Mouse (Mus musculus) brain, embryonic 14.5 days (tissue): ENCODE results near the gene Upk3a. TPM values are rescaled to one million over a fixed set of nuclear protein-coding genes. Genes with fewer than 3 reads are reported as not detected.
A peak's percentile ranks its signal among the peaks of the same experiment; 100 is the strongest.
"Not testable (repeated sequence)": the region's sequence is repeated elsewhere in the genome, so short reads cannot be mapped to it uniquely, and the experiment has no call there.

Experiments
- DNase-seq: peaks from one replicate; pipeline ENCODE4 v3.0.0-alpha.2; 2011; ENCODE audit warnings: low read depth
- CTCF ChIP-seq: fragments of 200-500 bp; IDR thresholded peaks from 2 replicates; pipeline ENCODE4 v1.5.1; 2012; ENCODE audit warnings: inconsistent platforms, mild to moderate bottlenecking, moderate library complexity, borderline replicate concordance; ENCODE audit not compliant: insufficient read depth, insufficient read length; ENCODE audit errors: extremely low read depth
- POLR2A ChIP-seq: fragments of 200-500 bp; IDR thresholded peaks from 2 replicates; pipeline ENCODE4 v1.6.1; 2012; ENCODE audit warnings: mild to moderate bottlenecking, inconsistent platforms, borderline replicate concordance; ENCODE audit not compliant: poor library complexity, insufficient read depth, insufficient read length, severe bottlenecking; ENCODE audit errors: extremely low read depth
- polyA plus RNA-seq: library from polyadenylated mRNA; depleted of rRNA; stranded (reverse); fragments of >200 nt; gene quantifications from 2 replicates; pipeline ENCODE4 v1.2.3, GENCODE M21; 2012

The Upk3a gene
- polyA plus RNA-seq, 1 experiment: 0.53 TPM

DNA sequence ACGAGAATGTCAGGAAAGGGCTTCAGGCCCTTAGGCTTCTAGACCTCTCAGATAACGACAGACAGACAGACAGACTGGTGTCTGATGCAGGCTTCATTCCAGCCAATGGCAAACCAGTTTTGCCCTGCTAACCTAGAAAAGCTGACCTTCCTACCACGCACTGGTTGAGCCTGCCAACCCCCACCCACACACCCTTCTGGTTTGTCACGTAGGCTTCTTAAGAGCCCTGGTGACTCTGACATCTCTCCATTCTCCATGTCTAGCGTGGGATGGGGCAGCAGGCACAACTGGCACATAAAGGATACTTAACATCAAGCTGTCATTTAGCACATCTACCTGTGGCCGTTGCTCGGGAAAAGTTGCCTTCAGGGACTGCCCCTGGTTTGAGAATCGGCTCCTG, 7.3 kb upstream of the Upk3a start:
- TF ChIP-seq CTCF (no peak), POLR2A (no peak)
- no peak for DNase-seq

DNA sequence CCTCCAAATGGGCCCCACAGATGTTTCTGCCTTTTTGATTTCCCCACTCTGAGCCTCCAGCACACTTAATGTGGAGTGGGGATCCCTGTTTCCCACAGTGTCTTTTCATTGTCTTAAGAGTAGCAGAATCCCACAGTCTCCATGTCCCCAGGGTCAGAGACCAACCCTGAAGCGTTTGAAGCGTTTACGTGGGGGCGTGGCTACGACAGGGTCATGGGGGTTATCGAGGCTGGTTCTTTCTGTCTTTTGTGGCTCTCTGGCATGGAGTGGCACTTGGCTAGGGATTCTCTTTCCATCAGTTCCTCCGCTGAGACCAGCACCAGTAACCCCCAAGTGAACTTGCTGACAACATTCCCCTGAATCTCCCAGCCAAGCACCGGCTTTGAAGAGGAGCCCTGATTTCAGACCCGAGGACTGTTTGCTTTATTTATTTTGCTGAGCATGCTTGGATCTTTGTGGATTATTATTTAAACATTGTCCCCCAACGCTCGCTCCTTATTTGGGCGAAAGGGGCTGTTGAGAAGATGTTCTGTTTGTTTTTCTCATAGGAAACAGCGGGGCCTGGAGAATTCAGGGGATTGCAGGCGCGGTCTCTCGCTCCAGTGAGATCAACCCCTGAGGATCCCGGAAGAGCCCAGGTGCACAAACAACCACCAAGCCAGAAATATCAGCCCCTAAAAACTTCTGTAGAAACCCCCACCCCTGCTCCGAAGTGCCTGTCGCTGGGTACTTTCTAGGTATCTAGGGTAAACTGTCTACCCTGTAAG, 4.9 kb upstream of the Upk3a start:
- TF ChIP-seq POLR2A (no peak), CTCF (no peak)
- DNase-seq: peak; percentile 47

DNA sequence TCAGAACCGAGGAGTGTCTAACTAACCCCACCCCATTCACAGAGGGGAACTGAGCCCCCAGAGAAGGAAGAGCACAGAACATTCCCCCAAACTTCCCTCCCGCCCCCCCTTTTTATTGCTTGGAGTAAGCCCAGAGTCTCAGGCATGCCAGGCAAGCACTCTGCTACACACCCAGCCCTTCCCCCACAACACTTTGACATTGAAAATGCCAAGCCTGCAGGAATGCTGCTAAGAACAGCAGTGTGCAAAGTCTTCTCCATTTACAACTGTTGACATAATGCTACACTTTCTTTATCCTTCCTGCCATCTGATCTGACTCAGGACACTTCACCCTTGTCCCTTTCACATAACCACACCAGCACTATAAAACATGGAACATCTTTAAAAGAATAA, 4.3 kb upstream of the Upk3a start:
- peak; percentile 63 for DNase-seq
- TF ChIP-seq POLR2A (no peak), CTCF (no peak)

DNA sequence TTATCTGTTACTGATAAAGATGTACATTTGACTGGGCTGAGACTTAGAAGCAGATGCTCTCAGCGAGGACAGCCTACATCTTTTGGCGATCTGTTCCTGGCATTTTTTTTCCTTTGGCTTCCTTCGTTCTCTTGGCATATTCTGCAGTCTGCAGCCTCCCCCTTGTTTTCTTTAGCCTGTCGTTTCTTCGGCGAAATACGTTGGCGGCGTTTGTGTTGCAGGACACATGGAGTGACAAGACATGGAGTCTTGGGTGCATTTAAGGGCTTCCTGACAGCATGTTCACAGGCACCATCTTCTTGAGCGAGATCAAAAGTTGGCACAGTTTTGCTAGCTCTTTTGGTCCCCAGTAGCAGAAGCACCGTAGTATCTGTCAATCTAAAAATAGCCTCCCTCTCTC, 1.2 kb upstream of the Upk3a start:
- TF ChIP-seq POLR2A (no peak), CTCF (no peak)
- DNase-seq: peak; percentile 72

DNA sequence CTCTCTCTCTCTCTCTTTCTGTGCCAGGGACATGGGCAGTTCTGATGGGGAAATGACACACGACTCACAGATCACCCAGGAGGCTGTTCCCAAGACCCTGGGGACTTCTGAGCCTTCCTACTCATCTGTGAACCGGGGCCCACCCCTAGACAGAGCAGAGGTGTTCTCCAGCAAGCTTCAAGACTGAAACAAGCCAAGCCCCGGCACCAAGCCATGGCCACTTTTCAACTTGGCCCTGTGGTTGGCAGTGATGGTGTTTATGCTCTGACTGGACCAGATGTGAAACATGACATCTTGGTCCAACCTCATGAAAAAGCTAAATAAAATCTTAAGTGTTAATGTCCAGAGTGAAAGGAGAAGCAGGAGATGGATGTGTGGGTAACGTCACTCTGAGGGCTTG, 5.3 kb downstream of the Upk3a start:
- TF ChIP-seq CTCF: no peak
- TF ChIP-seq POLR2A: no peak

DNA sequence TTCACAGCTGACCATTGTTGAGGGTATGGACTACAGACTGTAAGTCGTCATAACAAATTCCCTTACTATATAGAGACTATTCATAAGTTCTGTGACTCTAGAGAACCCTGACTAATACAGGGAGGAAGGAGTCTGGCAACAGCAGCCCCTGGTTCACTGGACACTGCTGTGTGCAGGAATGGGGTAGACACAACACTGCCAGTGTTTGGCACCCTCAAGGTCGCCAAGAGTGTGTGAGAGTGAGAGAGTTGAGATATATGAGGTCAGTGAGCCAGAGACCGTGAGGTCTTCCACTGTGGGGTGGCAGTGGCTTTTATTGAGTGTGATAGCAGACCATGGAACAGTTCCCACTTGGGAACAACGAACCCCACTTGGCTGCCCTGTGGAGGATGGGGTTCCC, 9.3 kb downstream of the Upk3a start:
- no peak for DNase-seq
- no peak for TF ChIP-seq POLR2A
- no peak for TF ChIP-seq CTCF

More for the DNA sequence above, 5.3 kb downstream of the Upk3a start:
- DNase-seq: no peak

DNA sequence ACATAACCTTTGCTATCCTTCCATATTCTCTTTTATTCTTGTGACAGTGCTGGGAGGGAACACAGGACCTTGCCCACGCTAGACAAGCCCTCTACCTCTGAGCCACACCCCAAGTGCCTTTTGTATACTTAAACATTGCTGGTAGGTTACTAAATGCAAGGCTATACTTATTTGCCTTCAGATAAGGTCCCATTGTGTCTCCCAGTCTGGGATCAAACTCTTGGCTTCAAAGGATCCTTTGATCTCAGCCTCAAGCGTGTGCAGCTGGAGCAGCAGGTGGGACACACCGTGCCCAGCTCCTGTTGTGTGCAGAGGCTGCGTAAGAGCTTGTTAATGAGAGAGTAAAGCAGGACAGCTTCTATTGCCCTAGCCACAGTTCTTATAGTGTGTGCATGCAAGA, 10.8 kb downstream of the Upk3a start:
- DNase-seq: no peak
- no peak for TF ChIP-seq CTCF
- TF ChIP-seq POLR2A: no peak

DNA sequence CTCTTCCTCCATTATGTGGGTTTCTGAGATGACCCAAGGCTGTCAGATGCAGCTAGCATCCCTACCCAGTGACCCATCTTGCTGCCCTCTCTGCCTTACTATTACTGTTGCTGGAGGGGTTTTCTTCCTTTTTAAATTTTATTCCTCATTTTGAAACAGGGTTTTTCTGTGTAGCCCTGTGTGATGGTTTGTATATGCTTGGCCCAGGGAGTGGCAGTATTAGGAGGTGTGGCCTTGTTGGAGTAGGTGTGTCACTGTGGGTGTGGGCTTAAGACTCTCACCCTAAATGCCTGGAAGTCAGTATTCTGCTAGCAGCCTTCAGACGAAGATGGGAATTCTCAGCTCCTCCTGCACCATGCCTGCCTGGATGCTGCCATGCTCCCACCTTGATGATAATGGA, 11.7 kb downstream of the Upk3a start, which contains the start of gene Fam118a:
Gene Fam118a (plus strand): TSS at position 301 of the 400 bp plus-strand sequence.
- not testable (repeated sequence) for DNase-seq

DNA sequence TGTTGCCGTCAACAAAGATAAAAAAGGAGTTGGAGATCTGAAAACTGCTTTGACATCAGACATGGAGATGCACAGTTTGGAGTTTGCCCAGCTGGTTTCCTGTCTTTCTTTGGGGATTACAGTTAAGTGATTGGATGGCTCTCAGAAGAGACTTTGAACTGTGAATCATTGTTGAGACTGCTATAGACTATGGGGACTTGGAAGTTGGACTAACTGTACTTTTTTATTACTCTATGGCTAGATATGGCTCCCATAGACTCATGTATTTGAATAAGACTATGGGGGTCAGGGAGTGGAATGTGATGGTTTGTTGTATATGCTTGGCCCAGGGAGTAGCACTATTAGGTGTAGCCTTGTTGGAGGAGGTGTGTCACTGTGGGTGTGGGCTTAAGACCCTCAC, 13.7 kb downstream of the Upk3a start:
- DNase-seq: not testable (repeated sequence)

DNA sequence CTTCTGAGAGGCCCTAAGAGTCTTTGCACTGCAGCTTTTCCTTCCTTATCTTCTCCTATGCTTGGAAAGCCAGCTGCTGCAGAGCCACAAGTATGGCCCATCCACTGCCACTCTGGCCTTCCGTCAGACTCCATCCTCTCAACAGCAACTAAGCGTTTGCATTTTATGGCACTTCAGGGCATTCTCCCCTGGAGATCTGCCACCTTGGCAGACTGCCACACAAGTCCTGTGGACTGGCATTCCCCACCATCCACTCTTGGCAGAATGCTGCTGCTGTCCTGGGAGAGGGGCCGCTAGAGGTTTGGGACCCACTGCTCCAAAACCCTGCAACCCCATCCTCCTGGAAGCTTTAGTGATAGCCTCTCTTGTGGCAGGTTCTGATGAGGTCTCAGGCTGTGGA, 14.9 kb downstream of the Upk3a start:
- TF ChIP-seq POLR2A: no peak
- no peak for TF ChIP-seq CTCF
- peak; percentile 60 for DNase-seq

DNA sequence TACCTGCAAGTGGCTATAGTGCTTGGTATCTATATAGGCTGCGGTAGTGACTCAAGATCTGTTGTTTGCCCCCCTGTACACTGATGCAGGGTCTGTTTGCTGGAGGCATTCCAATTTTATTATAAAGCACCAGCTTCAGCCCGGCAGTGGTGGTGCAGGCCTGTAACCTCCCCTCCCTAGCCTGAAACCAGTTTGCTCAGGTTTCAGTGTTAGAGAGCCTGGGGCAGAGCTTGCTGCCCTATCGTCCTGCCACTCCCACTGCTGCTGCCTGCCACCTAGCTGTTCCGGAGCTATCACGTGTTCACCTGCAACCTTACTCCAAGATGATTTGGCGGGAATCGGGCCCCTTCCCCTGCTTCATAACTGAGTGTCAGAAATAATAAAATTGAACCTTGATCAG, 17.0 kb downstream of the Upk3a start:
- DNase-seq: not testable (repeated sequence)

DNA sequence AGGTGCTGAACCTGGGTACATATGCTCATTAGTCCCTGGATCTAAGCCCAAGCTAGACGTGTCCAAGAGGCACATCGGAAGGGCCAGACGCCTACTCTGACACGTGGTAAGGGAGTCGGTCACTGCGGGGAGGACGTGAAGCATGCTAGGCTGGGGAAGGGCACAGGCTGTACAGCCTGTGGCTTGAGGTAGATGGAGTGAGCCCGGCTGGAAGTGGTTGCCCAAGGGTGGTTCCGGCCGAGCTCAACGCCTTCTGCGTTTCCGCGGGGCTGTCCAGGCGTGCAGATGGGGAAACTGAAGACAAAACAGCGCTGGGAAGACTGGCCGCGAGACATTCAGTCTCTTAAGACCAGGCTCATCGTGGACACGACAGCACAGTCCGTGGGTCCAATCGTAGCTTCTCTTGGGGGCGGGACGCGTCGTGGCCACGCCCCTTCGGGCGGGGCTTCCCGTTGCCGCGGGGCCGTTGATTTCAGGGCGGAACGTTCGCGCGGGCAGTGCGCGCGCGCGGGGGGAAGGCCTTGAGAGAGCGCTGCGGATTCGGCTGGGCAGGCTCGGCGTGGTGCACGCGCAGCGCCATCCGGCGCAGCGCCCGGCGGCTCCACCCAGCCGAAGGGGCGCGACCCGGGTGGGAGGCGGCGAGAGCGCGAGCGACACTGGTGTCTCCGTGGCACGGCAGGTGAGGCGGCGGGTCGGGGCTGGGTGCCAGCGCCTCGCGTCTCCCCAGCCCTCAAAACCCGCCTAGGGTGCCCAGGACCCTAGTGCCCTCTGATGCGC, 19.8 kb downstream of the Upk3a start:
- DNase-seq: peak; percentile 98
- peak; percentile 88 for TF ChIP-seq POLR2A
- no peak for TF ChIP-seq CTCF
